Mouse (Mus musculus): ENCODE results near the gene Gsg1. TPM values are rescaled to one million over a fixed set of nuclear protein-coding genes. Genes with fewer than 3 reads are reported as not detected.
A peak's percentile ranks its signal among the peaks of the same experiment; 100 is the strongest.

The Gsg1 gene
- polyA plus RNA-seq, 1 experiment from 2014 or later, result 1.3 TPM

GRCm38 (mm10) chr6:135211169-135211568, 43.0 kb downstream of the Gsg1 start:
- ATAC-seq (ENCODE audit: low read depth) (no peak), DNase-seq (ENCODE audit: low spot score) (no peak)
- no peak overlapping the region for H3K27ac ChIP-seq (replicated peaks; ENCODE audit: low read depth, low read length)
- peaks cover 19% of the 10 kb centered on the region; the same call in 1 of the 2 replicates for H3K36me3 ChIP-seq (ENCODE audit: control insufficient read depth, insufficient read depth, low read length)
- H3K4me1 ChIP-seq (ENCODE audit: control insufficient read depth, insufficient read depth, low read length), result no peaks in the 10 kb centered on the region
- WGBS, result 75% methylated on average over 7 of the region's 7 CpGs
- H3K27me3 ChIP-seq (replicated peaks; ENCODE audit: control insufficient read depth, insufficient read depth, low read length), result no peaks in the 10 kb centered on the region
- no peak overlapping the region for H3K4me2 ChIP-seq (ENCODE audit: low read depth, low read length)
- no peaks in the 10 kb centered on the region for H3K9me3 ChIP-seq (ENCODE audit: control insufficient read depth, low read length)
- H3K4me3 ChIP-seq (ENCODE audit: low read depth, low read length), result no peak overlapping the region
- no peak overlapping the region for H3K9ac ChIP-seq (ENCODE audit: low read depth, low read length)

- no peak for ATAC-seq (ENCODE audit: low read depth)
- Histone ChIP-seq H3K27ac (replicated peaks; ENCODE audit: low read depth, low read length) (no peak overlapping the region), H3K9ac (ENCODE audit: low read depth, low read length) (no peak overlapping the region), H3K36me3 (ENCODE audit: control insufficient read depth, insufficient read depth, low read length) (no peaks in the 10 kb centered on the region), H3K27me3 (replicated peaks; ENCODE audit: control insufficient read depth, insufficient read depth, low read length) (no peaks in the 10 kb centered on the region), H3K4me1 (ENCODE audit: control insufficient read depth, insufficient read depth, low read length) (no peaks in the 10 kb centered on the region), H3K4me3 (ENCODE audit: low read depth, low read length) (no peak overlapping the region), H3K9me3 (ENCODE audit: control insufficient read depth, low read length) (no peaks in the 10 kb centered on the region), H3K4me2 (ENCODE audit: low read depth, low read length) (no peak overlapping the region)
- WGBS, result 80% methylated on average over 8 of the region's 8 CpGs
- DNase-seq (ENCODE audit: low spot score), result no peak
These were observed 47.2 kb downstream of the Gsg1 start for GRCm38 (mm10) chr6:135206909-135207308.

GRCm38 (mm10) chr6:135205802-135206201, 48.3 kb downstream of the Gsg1 start:
- Histone ChIP-seq H3K4me2 (ENCODE audit: low read depth, low read length) (no peak overlapping the region), H3K27ac (replicated peaks; ENCODE audit: low read depth, low read length) (no peak overlapping the region), H3K4me3 (ENCODE audit: low read depth, low read length) (no peak overlapping the region), H3K4me1 (ENCODE audit: control insufficient read depth, insufficient read depth, low read length) (no peaks in the 10 kb centered on the region), H3K27me3 (replicated peaks; ENCODE audit: control insufficient read depth, insufficient read depth, low read length) (no peaks in the 10 kb centered on the region), H3K36me3 (ENCODE audit: control insufficient read depth, insufficient read depth, low read length) (no peaks in the 10 kb centered on the region), H3K9me3 (ENCODE audit: control insufficient read depth, low read length) (no peaks in the 10 kb centered on the region), H3K9ac (ENCODE audit: low read depth, low read length) (no peak overlapping the region)
- ATAC-seq (ENCODE audit: low read depth), result no peak
- WGBS, result 85% methylated on average over 4 of the region's 4 CpGs
- DNase-seq (ENCODE audit: low spot score), result no peak

DNA sequence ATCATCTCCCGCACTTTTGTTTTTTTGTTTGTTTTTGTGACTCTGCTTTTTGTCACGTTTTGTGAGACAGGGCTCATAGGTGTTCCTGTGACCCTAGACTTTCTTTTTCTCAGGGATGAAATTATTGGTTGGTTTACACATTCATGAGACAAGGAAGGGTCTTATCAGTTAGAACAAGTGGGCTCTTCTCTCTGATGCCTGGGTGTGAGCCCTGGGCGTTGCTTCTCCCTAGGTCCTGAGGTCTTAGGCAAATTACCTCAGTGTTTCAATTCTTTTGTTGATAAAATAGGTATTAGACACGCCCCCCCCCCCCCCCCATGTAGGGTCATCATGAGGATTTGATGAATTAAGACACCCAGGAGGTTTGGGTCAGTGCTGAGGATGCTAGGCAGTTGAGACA, 49.3 kb downstream of the Gsg1 start:
- no peaks in the 10 kb centered on the region for H3K27me3 ChIP-seq (replicated peaks; ENCODE audit: control insufficient read depth, insufficient read depth, low read length)
- no peak overlapping the region for H3K4me3 ChIP-seq (ENCODE audit: low read depth, low read length)
- H3K4me2 ChIP-seq (ENCODE audit: low read depth, low read length), result no peak overlapping the region
- ATAC-seq (ENCODE audit: low read depth) (no peak), DNase-seq (ENCODE audit: low spot score) (no peak)
- no peak overlapping the region for H3K9ac ChIP-seq (ENCODE audit: low read depth, low read length)
- 68% methylated on average over 4 of the region's 4 CpGs for WGBS
- no peaks in the 10 kb centered on the region for H3K9me3 ChIP-seq (ENCODE audit: control insufficient read depth, low read length)
- no peaks in the 10 kb centered on the region for H3K36me3 ChIP-seq (ENCODE audit: control insufficient read depth, insufficient read depth, low read length)
- H3K27ac ChIP-seq (replicated peaks; ENCODE audit: low read depth, low read length), result no peak overlapping the region
- H3K4me1 ChIP-seq (ENCODE audit: control insufficient read depth, insufficient read depth, low read length), result no peaks in the 10 kb centered on the region

- Histone ChIP-seq H3K9ac (ENCODE audit: low read depth, low read length) (no peak overlapping the region), H3K36me3 (ENCODE audit: control insufficient read depth, insufficient read depth, low read length) (no peaks in the 10 kb centered on the region), H3K27ac (replicated peaks; ENCODE audit: low read depth, low read length) (no peak overlapping the region), H3K4me3 (ENCODE audit: low read depth, low read length) (no peak overlapping the region), H3K9me3 (ENCODE audit: control insufficient read depth, low read length) (no peaks in the 10 kb centered on the region), H3K4me2 (ENCODE audit: low read depth, low read length) (no peak overlapping the region), H3K4me1 (ENCODE audit: control insufficient read depth, insufficient read depth, low read length) (no peaks in the 10 kb centered on the region), H3K27me3 (replicated peaks; ENCODE audit: control insufficient read depth, insufficient read depth, low read length) (no peaks in the 10 kb centered on the region)
- DNase-seq (ENCODE audit: low spot score) (no peak), ATAC-seq (ENCODE audit: low read depth) (no peak)
- 66% methylated on average over 6 of the region's 6 CpGs for WGBS
These were observed 50.4 kb downstream of the Gsg1 start for GRCm38 (mm10) chr6:135203737-135204136.

- WGBS, result 88% methylated on average over 6 of the region's 6 CpGs
- no peak overlapping the region for H3K4me3 ChIP-seq (ENCODE audit: low read depth, low read length)
- H3K4me1 ChIP-seq (ENCODE audit: control insufficient read depth, insufficient read depth, low read length), result no peaks in the 10 kb centered on the region
- ATAC-seq (ENCODE audit: low read depth) (no peak), DNase-seq (ENCODE audit: low spot score) (peak; percentile 19)
- no peaks in the 10 kb centered on the region for H3K27me3 ChIP-seq (replicated peaks; ENCODE audit: control insufficient read depth, insufficient read depth, low read length)
- H3K36me3 ChIP-seq (ENCODE audit: control insufficient read depth, insufficient read depth, low read length), result no peaks in the 10 kb centered on the region
- H3K4me2 ChIP-seq (ENCODE audit: low read depth, low read length), result no peak overlapping the region
- no peaks in the 10 kb centered on the region for H3K9me3 ChIP-seq (ENCODE audit: control insufficient read depth, low read length)
- H3K27ac ChIP-seq (replicated peaks; ENCODE audit: low read depth, low read length), result no peak overlapping the region
- H3K9ac ChIP-seq (ENCODE audit: low read depth, low read length), result no peak overlapping the region
These were observed 51.5 kb downstream of the Gsg1 start for GRCm38 (mm10) chr6:135202668-135203067.

DNA sequence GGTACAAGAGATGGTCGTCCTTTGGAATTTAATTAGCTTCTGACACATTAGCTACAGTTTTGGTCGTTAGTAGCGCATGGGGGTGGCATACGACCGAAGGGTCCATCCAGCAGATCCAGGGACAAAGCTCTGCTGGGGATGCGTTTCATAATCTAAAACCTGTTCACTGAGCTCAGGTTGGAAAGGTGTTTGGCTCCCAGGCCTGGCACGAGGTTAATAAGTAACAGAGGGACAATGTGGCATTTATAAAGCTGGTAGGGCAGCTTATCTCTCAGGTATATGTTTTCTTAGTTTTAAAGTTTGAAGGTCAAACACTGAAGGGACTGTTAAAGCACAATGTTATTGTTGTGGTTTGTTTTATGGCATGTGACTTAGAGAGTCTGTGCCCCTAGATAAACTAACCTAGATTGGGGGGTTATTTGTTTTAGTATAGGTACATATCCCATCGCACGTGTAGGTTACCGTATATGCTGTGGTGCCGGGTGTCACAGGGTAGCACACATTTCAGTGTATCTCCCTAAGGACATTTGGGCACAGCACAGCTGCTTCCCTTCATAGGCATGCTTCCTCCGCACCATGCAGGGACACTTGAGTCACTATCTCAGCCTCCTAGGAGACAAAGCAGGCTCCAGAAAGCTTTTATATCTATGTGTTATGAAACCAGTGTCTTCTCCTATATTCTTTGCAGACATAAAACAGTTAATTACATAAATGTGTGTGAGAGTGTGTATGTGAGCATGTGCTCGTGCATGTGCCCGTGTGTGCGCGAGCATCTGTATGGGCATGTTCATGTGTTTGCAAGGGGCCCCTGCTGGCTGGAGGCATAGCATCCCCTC, 53.8 kb downstream of the Gsg1 start:
- no peak for ATAC-seq (ENCODE audit: low read depth)
- DNase-seq (ENCODE audit: low spot score), result no peak
- Histone ChIP-seq H3K36me3 (ENCODE audit: control insufficient read depth, insufficient read depth, low read length) (no peaks in the 10 kb centered on the region), H3K4me1 (ENCODE audit: control insufficient read depth, insufficient read depth, low read length) (no peaks in the 10 kb centered on the region), H3K4me2 (ENCODE audit: low read depth, low read length) (no peak overlapping the region), H3K4me3 (ENCODE audit: low read depth, low read length) (no peak overlapping the region), H3K9ac (ENCODE audit: low read depth, low read length) (no peak overlapping the region), H3K9me3 (ENCODE audit: control insufficient read depth, low read length) (no peaks in the 10 kb centered on the region), H3K27ac (replicated peaks; ENCODE audit: low read depth, low read length) (no peak overlapping the region), H3K27me3 (replicated peaks; ENCODE audit: control insufficient read depth, insufficient read depth, low read length) (no peaks in the 10 kb centered on the region)
- 85% methylated on average over 16 of the region's 16 CpGs for WGBS

DNA sequence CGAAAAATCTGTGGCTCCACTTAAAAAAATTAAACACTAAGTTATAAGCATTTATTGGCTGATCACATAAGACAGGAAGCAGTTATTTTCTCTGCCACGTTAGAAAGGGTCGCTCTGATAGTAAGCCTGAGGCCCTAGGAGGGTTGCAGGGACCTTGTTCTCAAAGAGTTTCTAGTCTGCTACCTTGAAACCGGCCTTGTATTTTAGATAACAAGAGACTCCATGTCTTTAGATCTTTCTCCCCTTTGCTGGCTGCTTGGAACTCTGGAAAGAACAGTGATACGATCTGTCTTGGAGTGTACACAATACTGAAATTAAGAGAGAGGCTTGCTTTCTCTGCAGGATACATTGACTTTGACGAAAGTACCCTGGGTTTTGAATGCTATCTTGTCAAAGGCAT, 55.4 kb downstream of the Gsg1 start:
- WGBS, result 47% methylated on average over 6 of the region's 6 CpGs
- ATAC-seq (ENCODE audit: low read depth) (no peak), DNase-seq (ENCODE audit: low spot score) (no peak)

More for the DNA sequence above, 55.4 kb downstream of the Gsg1 start:
- H3K4me3 ChIP-seq (ENCODE audit: low read depth, low read length), result peak overlapping the region; percentile 89
- no peaks in the 10 kb centered on the region for H3K9me3 ChIP-seq (ENCODE audit: control insufficient read depth, low read length)
- no peak overlapping the region for H3K27ac ChIP-seq (replicated peaks; ENCODE audit: low read depth, low read length)
- H3K27me3 ChIP-seq (replicated peaks; ENCODE audit: control insufficient read depth, insufficient read depth, low read length), result no peaks in the 10 kb centered on the region
- no peaks in the 10 kb centered on the region for H3K36me3 ChIP-seq (ENCODE audit: control insufficient read depth, insufficient read depth, low read length)
- peak overlapping the region; percentile 93 for H3K4me2 ChIP-seq (ENCODE audit: low read depth, low read length)
- H3K4me1 ChIP-seq (ENCODE audit: control insufficient read depth, insufficient read depth, low read length), result no peaks in the 10 kb centered on the region
- peak overlapping the region; percentile 82; the same call in 1 of the 2 replicates for H3K9ac ChIP-seq (ENCODE audit: low read depth, low read length)

Measured in embryonic facial prominence, embryonic 14.5 days (tissue).